ENCODE assay signal across 8 mouse cellular contexts in the genomic region with DNA sequence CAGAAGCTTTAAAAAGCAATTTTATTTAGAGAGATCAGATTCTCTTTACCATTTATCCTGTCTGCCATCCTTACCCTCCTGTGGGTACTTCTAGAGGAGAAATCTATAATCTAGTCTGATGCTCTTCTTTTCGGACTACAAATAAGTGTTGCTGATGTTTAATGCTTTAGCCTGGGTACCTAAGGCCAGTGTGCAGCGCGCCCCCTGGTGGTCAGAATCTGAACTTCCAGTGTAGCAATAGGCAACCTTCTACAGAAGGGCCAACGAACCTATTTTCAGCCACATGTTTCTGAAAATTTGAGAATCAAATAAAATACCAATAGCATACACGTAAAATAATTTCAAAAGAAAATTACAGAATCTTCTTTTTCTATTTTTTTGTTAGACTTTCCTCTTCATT. TPM values are rescaled to one million over a fixed set of nuclear protein-coding genes. Genes with fewer than 3 reads are reported as not detected.
DNase-seq lines count a peak whose midpoint lies in the region; ATAC-seq lines count a peak whose summit lies in the region.

No protein-coding gene starts in this region.

- H3K27me3 ChIP-seq in hindbrain, embryonic 10.5 days (ENCODE audit: insufficient read depth, poor library complexity, severe bottlenecking): no peaks in the 10 kb centered on the region
- no peaks in the 10 kb centered on the region for H3K27me3 ChIP-seq in hindbrain, embryonic 12.5 days
- no peaks in the 10 kb centered on the region for H3K27me3 ChIP-seq in intestine, embryonic 15.5 days (replicated peaks)
- no peaks in the 10 kb centered on the region for H3K27me3 ChIP-seq in limb, embryonic 10.5 days (ENCODE audit: low read depth, poor library complexity, severe bottlenecking)

- ATAC-seq in hindbrain, embryonic 12.5 days (ENCODE audit: low FRiP score): no peak
- ATAC-seq in intestine, embryonic 15.5 days: peak; percentile 72; the same call in 1 of the 2 replicates

- 31% methylated on average over 5 of the region's 5 CpGs for WGBS in hindbrain, embryonic 10.5 days
- WGBS in hindbrain, embryonic 12.5 days: 29% methylated on average over 5 of the region's 5 CpGs
- WGBS in intestine, embryonic 15.5 days: 22% methylated on average over 5 of the region's 5 CpGs
- WGBS in limb, embryonic 10.5 days: 33% methylated on average over 5 of the region's 5 CpGs

- H3K36me3 ChIP-seq in hindbrain, embryonic 10.5 days: peaks cover 8% of the 10 kb centered on the region; the same call in 1 of the 2 replicates
- H3K36me3 ChIP-seq in hindbrain, embryonic 12.5 days: no peaks in the 10 kb centered on the region; the same call in 1 of the 2 replicates
- H3K36me3 ChIP-seq in intestine, embryonic 15.5 days: no peaks in the 10 kb centered on the region
- peaks cover 60% of the 10 kb centered on the region for H3K36me3 ChIP-seq in limb, embryonic 10.5 days

- no peak overlapping the region for H3K27ac ChIP-seq in hindbrain, embryonic 10.5 days
- no peak overlapping the region for H3K27ac ChIP-seq in hindbrain, embryonic 12.5 days
- H3K27ac ChIP-seq in intestine, embryonic 15.5 days: no peak overlapping the region
- H3K27ac ChIP-seq in limb, embryonic 10.5 days: no peak overlapping the region

- peak; percentile 72 for DNase-seq in hindbrain, embryonic 10.5 days (ENCODE audit: low spot score)
- DNase-seq in adrenal gland, adult (ENCODE audit: inconsistent age in 2 of 2, low spot score in 1 of 2): peak; percentile 70 to 91
- peak; percentile 60 for DNase-seq in embryo, embryonic 9.5 days (ENCODE audit: extremely low spot score)
- DNase-seq in limb, embryonic 10.5 days (ENCODE audit: low spot score): peak; percentile 87
- peak; percentile 69 for DNase-seq in ovary, postnatal 36 days (ENCODE audit: low spot score)
- peak; percentile 72 for DNase-seq in thymus, postnatal 4 days

- H3K4me2 ChIP-seq in hindbrain, embryonic 12.5 days (replicated peaks): no peak overlapping the region
- no peak overlapping the region for H3K4me2 ChIP-seq in intestine, embryonic 15.5 days (replicated peaks)

- H3K4me3 ChIP-seq in hindbrain, embryonic 10.5 days: no peak overlapping the region
- no peak overlapping the region for H3K4me3 ChIP-seq in hindbrain, embryonic 12.5 days
- no peak overlapping the region for H3K4me3 ChIP-seq in intestine, embryonic 15.5 days (replicated peaks)
- no peak overlapping the region for H3K4me3 ChIP-seq in limb, embryonic 10.5 days

- H3K9ac ChIP-seq in hindbrain, embryonic 12.5 days: no peak overlapping the region
- H3K9ac ChIP-seq in intestine, embryonic 15.5 days: no peak overlapping the region

- peaks cover 5% of the 10 kb centered on the region; the same call in 1 of the 2 replicates for H3K9me3 ChIP-seq in hindbrain, embryonic 10.5 days
- 0 out of 2 replicates have a peak, but pooled peaks cover 5% of the 10 kb centered on the region for H3K9me3 ChIP-seq in hindbrain, embryonic 12.5 days (replicated peaks)
- no peaks in the 10 kb centered on the region for H3K9me3 ChIP-seq in intestine, embryonic 15.5 days
- no peaks in the 10 kb centered on the region for H3K9me3 ChIP-seq in limb, embryonic 10.5 days (replicated peaks)

- no peaks in the 10 kb centered on the region for H3K4me1 ChIP-seq in hindbrain, embryonic 10.5 days (replicated peaks)
- no peaks in the 10 kb centered on the region for H3K4me1 ChIP-seq in hindbrain, embryonic 12.5 days
- no peaks in the 10 kb centered on the region for H3K4me1 ChIP-seq in intestine, embryonic 15.5 days (replicated peaks)
- no peaks in the 10 kb centered on the region for H3K4me1 ChIP-seq in limb, embryonic 10.5 days

RNA-seq across cellular contexts. Expression of gene Mgst1, which starts 13.0 kb away (rescaled TPM):
- polyA plus RNA-seq in hindbrain, embryonic 10.5 days (2016; fragmentation: Nextera tagmentation; extraction: Ambion mirVana): 48.5 and 65.4 TPM in 2 replicates
- 75.7 and 91.8 TPM in 2 replicates for polyA plus RNA-seq in hindbrain, embryonic 12.5 days (2016; fragmentation: Nextera tagmentation; extraction: Ambion mirVana)
- 476 and 482 TPM in 2 replicates for polyA plus RNA-seq in intestine, embryonic 15.5 days (2015; fragmentation: Nextera tagmentation; extraction: Ambion mirVana)
- polyA plus RNA-seq in limb, embryonic 10.5 days (2016; fragmentation: Nextera tagmentation; extraction: Ambion mirVana): 115 and 141 TPM in 2 replicates
